Mouse (Mus musculus) left cerebral cortex, postnatal 4 days (tissue): ENCODE results near the gene Zfp934. TPM values are rescaled to one million over a fixed set of nuclear protein-coding genes. Genes with fewer than 3 reads are reported as not detected.
"Not testable (repeated sequence)": the region's sequence is repeated elsewhere in the genome, so short reads cannot be mapped to it uniquely, and the experiment has no call there.

Experiments used
- DNase-seq: peaks from one replicate; pipeline ENCODE4 v3.0.0-alpha.2; 2022
- intact Hi-C: fragments of 180-260 bp; cut with DNase I; formaldehyde crosslinking; loops from one replicate; pipeline ENCODE4 v1.15.1; 2025
- microRNA-seq: library from miRNA; unstranded; fragments of <30 nt; microRNA quantifications from one replicate; pipeline ENCODE4 v1.2.0, GENCODE M21; 2022
- total RNA-seq, 2 experiments: library from RNA; stranded (reverse); gene quantifications; 2 replicates each; pipeline ENCODE4 v1.2.3; 2021

Zfp934 gene
- 1 to 10 TPM; 7.8 to 9.4 TPM for total RNA-seq

GRCm38 (mm10) chr13:62571099-62571498 is at the start of gene Zfp934:
TSS of gene Zfp934 (minus strand) at chr13:62571199.
- DNase-seq, intact Hi-C loops: not testable (repeated sequence)

GRCm38 (mm10) chr13:62617449-62617848 is 46.5 kb upstream of the Zfp934 start:
- DNase-seq, intact Hi-C loops: not testable (repeated sequence)

DNA sequence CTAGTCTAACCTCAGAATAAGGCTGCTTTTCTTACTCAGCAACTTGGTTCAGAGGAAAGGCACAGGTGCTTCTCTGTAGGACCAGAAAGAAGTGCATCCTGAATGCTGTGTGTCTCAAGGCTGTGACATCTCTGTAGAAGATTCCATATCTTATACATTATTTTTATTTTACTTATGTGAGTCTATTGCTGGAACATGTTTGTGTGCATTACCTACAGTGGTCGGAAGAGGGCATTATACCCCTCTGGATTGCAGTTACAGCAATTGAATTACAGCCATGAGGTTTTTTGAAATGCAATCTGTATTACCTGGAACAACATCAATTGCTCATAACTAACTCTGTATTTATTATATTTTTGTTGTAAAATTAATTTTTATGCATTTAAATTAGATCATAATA is 9.3 kb downstream of the Zfp934 start:
- peak; percentile 2 for DNase-seq
- intact Hi-C loops: not testable (repeated sequence)

DNA sequence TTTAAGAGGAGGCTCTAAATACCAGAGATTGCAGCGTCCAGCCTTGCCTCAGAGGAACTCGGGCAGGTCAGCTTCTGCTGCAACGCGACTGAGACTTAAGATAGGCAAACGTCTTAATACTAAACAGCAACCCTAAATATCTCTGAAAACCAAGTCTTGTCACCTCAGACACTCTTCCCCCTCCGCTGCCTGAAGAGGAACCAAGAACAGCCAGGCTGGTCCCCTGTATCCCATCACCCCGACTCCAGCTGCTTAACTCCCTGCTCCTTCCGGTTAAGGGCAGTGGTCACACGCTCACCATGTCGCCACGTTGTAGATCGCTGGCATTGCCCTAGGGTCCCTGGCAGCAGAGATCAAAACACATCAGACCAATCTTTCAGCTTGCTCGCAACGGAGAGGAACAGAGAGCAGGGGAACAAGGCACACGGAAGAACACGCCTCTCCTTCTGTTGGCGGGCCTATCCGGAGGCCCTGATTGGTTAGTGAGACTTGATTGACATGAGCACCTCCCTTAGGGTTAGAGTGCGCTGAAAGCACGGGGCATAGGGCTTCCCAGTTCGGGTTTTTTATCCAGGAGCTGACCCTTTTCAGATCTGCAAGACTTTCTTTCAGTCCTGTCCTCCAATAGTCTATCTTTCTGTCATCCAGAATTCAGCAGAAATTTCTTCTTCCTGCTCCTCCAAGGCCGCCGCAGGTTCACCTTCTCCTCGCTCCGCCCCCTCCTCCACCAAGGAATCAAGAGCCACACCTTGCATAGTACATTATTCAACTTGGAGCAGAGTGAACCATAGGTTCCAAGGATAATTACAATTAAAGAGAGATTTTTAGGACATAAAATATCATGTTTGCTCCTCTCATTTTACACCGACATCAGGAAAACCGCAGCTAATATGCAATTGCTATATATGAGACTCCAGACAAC is 12.5 kb downstream of the Zfp934 start, which contains the start of gene Zfp935:
Gene Zfp935 (minus strand): TSS at position 323 of the 922 bp plus-strand sequence.
- intact Hi-C loops: not testable (repeated sequence)
- DNase-seq: peak; percentile 47

- DNase-seq, intact Hi-C loops: not testable (repeated sequence)
Measured at GRCm38 (mm10) chr13:62530129-62530528, 40.9 kb downstream of the Zfp934 start.

- DNase-seq, intact Hi-C loops: not testable (repeated sequence)
Measured at GRCm38 (mm10) chr13:62510641-62511420, 60.2 kb downstream of the Zfp934 start.

- DNase-seq, intact Hi-C loops: not testable (repeated sequence)
Measured at GRCm38 (mm10) chr13:62472661-62473060, 98.3 kb downstream of the Zfp934 start.

DNA sequence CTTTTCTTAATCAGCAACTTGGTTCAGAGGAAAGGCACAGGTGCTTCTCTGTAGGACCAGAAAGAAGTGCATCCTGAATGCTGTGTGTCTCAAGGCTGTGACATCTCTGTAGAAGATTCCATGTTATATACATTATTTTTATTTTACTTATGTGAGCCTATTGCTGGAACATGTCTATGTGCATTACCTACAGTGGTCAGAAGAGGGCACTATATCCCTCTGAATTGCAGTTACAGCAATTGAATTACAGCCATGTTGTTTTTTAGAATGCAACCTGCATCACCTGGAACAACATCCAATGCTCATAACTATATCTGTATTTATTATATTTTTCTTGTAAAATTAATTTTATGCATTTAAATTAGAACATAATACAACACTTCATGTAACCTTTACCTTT is 101.1 kb downstream of the Zfp934 start:
- DNase-seq: not testable (repeated sequence)
- intact Hi-C loops: loop anchor here (10.0 kb wide), 1 partner anchor 385 kb away; the partner anchor contains the start of gene Fbp2

- peak; percentile 89 for DNase-seq
- intact Hi-C loops: loop anchor here (10.0 kb wide), 1 partner anchor 388 kb away; the partner anchor contains the start of gene Fbp2
Measured at GRCm38 (mm10) chr13:62466424-62467334, 104.3 kb downstream of the Zfp934 start, which contains the start of gene Gm49359. TSS of gene Gm49359 (minus strand) at chr13:62466832.

Small RNA genes within 50 kb of the gene (microRNA-seq; reads per million reads assigned to microRNA genes)
- not detected for gene Gm22256

Other genes starting within 250 kb of the Zfp934 start
- 1 to 10 TPM in 1 of 2 experiments, under 1 TPM in 1; 0.87 to 1.1 TPM for gene Gm3604, start 188.0 kb downstream of the Zfp934 start, total RNA-seq
- 10 to 100 TPM; 18.6 to 18.8 TPM for gene Gm49359, start 104.4 kb downstream of the Zfp934 start, total RNA-seq
- gene Zfp935, start 12.7 kb downstream of the Zfp934 start, total RNA-seq: 1 to 10 TPM in 1 of 2 experiments, under 1 TPM in 1; 0.74 to 2.3 TPM
- gene 6720489N17Rik, start 53.0 kb upstream of the Zfp934 start, total RNA-seq: 1 to 10 TPM; 4.0 to 4.4 TPM
- 10 to 100 TPM; 15.2 to 20.5 TPM for gene Platr25, start 189.5 kb upstream of the Zfp934 start, total RNA-seq
- gene Gm5141, start 214.6 kb upstream of the Zfp934 start, total RNA-seq: 1 to 10 TPM; 6.7 to 9.7 TPM